Mouse (Mus musculus): ENCODE measurements around the gene Vwce. TPM values are rescaled to one million over a fixed set of nuclear protein-coding genes. Genes with fewer than 3 reads are reported as not detected.

Gene Vwce
- polyA plus RNA-seq, 1 experiment = 0.21 TPM

DNA sequence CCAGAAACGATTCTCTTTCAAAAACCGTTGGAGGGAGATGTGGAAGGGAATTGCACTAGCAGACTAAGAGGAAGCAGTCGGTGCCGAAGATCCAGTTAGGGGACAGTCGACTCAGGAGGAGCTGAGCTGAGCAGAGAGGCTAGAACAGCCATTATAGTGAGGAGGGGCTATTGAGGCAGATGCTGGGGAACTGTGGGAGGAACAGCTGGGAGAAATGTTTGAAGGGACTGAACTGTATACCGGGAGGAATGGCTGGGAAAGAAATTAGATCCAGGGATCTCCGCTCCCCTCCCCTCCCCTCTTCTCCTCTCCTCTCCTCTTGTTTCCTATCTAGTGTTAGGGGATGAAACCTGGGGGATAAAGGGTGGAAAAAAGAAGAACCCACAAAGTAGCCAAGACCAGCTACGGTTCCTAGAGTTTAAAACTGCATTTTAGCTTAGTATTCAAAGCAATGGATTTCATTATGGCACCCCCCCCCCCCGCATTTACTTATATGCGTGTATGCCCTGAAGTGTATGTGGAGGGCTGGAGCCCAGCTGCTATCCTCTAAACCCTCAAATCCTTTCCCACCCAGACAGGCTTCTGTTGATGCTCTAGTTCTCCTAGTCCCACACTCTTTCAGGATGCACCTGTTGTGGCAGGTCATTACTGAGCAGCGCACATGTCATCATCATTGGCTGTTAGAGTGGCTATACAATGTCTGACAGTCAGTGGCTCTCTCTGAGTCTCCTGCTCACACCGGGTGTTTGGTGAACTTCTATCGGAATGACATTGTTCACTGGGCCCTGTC lies 6.8 kb downstream of the Vwce start:
- TF ChIP-seq CTCF (IDR thresholded peaks at IDR 0.05; ENCODE audit: extremely low read depth, insufficient read depth, insufficient read length, insufficient replicate concordance) = no peak
- no peak for TF ChIP-seq POLR2A (IDR thresholded peaks at IDR 0.05; ENCODE audit: low read depth, low read length)
- WGBS = 44% methylated on average over 13 of the region's 13 CpGs
- Histone ChIP-seq H3K36me3 (ENCODE audit: control insufficient read depth, insufficient read depth, low read length) (no peaks in the 10 kb centered on the region), H3K27me3 (ENCODE audit: control insufficient read depth, insufficient read depth, low read length) (peaks cover 1% of the 10 kb centered on the region; the same call in 1 of the 2 replicates), H3K27ac (ENCODE audit: insufficient read depth, low read length) (no peak overlapping the region), H3K4me1 (ENCODE audit: control insufficient read depth, insufficient read depth, insufficient read length) (no peaks in the 10 kb centered on the region), H3K4me3 (ENCODE audit: extremely low read depth, insufficient read depth, insufficient read length) (no peak overlapping the region)
- no peak for DNase-seq (ENCODE audit: low read depth in 1 of 2, low spot score in 2 of 2)

- H3K27me3 ChIP-seq (ENCODE audit: control insufficient read depth, insufficient read depth, low read length) = no peaks in the 10 kb centered on the region
- H3K36me3 ChIP-seq (ENCODE audit: control insufficient read depth, insufficient read depth, low read length) = no peaks in the 10 kb centered on the region
- 88% methylated on average over 2 of the region's 2 CpGs for WGBS
- no peak for TF ChIP-seq POLR2A (IDR thresholded peaks at IDR 0.05; ENCODE audit: low read depth, low read length)
- no peak for TF ChIP-seq CTCF (IDR thresholded peaks at IDR 0.05; ENCODE audit: extremely low read depth, insufficient read depth, insufficient read length, insufficient replicate concordance)
- H3K4me1 ChIP-seq (ENCODE audit: control insufficient read depth, insufficient read depth, insufficient read length) = no peaks in the 10 kb centered on the region
- H3K27ac ChIP-seq (ENCODE audit: insufficient read depth, low read length) = no peak overlapping the region
- DNase-seq (ENCODE audit: low read depth in 1 of 2, low spot score in 2 of 2) = no peak
- H3K4me3 ChIP-seq (ENCODE audit: extremely low read depth, insufficient read depth, insufficient read length) = no peak overlapping the region
Measured at GRCm38 (mm10) chr19:10645616-10646015, 11.6 kb downstream of the Vwce start.

- 62% methylated on average over 8 of the region's 8 CpGs for WGBS
- H3K27ac ChIP-seq (ENCODE audit: insufficient read depth, low read length) = no peak overlapping the region
- DNase-seq (ENCODE audit: low read depth in 1 of 2, low spot score in 2 of 2) = peak; percentile 14 to 53
- TF ChIP-seq POLR2A (IDR thresholded peaks at IDR 0.05; ENCODE audit: low read depth, low read length) = no peak
- no peak for TF ChIP-seq CTCF (IDR thresholded peaks at IDR 0.05; ENCODE audit: extremely low read depth, insufficient read depth, insufficient read length, insufficient replicate concordance)
- H3K4me1 ChIP-seq (ENCODE audit: control insufficient read depth, insufficient read depth, insufficient read length) = no peaks in the 10 kb centered on the region
- no peaks in the 10 kb centered on the region for H3K36me3 ChIP-seq (ENCODE audit: control insufficient read depth, insufficient read depth, low read length)
- no peaks in the 10 kb centered on the region for H3K27me3 ChIP-seq (ENCODE audit: control insufficient read depth, insufficient read depth, low read length)
- H3K4me3 ChIP-seq (ENCODE audit: extremely low read depth, insufficient read depth, insufficient read length) = no peak overlapping the region
Measured at GRCm38 (mm10) chr19:10648156-10648555, 14.1 kb downstream of the Vwce start.

- no peaks in the 10 kb centered on the region for H3K4me1 ChIP-seq (ENCODE audit: control insufficient read depth, insufficient read depth, insufficient read length)
- H3K36me3 ChIP-seq (ENCODE audit: control insufficient read depth, insufficient read depth, low read length) = no peaks in the 10 kb centered on the region
- DNase-seq (ENCODE audit: low read depth in 1 of 2, low spot score in 2 of 2) = no peak
- no peaks in the 10 kb centered on the region for H3K27me3 ChIP-seq (ENCODE audit: control insufficient read depth, insufficient read depth, low read length)
- TF ChIP-seq POLR2A (IDR thresholded peaks at IDR 0.05; ENCODE audit: low read depth, low read length) = no peak
- TF ChIP-seq CTCF (IDR thresholded peaks at IDR 0.05; ENCODE audit: extremely low read depth, insufficient read depth, insufficient read length, insufficient replicate concordance) = no peak
- H3K4me3 ChIP-seq (ENCODE audit: extremely low read depth, insufficient read depth, insufficient read length) = no peak overlapping the region
- whole genome bisulfite sequencing = 73% methylated on average over 3 of the region's 3 CpGs
- H3K27ac ChIP-seq (ENCODE audit: insufficient read depth, low read length) = no peak overlapping the region
Measured at GRCm38 (mm10) chr19:10656058-10656457, 22.0 kb downstream of the Vwce start.

DNA sequence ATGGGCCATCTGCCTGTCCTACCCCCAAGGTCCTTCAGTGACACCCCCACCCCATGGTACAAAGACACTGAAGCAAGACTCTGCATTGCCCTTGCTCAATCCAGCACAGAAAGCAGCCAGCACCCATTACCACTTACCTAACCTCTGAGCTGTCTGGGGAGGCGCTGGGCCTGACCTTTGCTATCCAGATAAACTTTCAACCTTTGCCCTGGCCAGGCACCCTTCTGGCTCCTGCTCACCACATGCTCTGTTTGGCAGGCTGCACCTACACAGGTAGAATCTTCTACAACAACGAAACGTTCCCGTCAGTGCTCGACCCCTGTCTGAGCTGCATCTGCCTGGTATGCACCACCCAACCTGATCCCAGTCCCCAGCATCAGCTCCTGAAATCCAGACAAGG lies 23.7 kb downstream of the Vwce start:
- H3K4me1 ChIP-seq (ENCODE audit: control insufficient read depth, insufficient read depth, insufficient read length) = no peaks in the 10 kb centered on the region

DNA sequence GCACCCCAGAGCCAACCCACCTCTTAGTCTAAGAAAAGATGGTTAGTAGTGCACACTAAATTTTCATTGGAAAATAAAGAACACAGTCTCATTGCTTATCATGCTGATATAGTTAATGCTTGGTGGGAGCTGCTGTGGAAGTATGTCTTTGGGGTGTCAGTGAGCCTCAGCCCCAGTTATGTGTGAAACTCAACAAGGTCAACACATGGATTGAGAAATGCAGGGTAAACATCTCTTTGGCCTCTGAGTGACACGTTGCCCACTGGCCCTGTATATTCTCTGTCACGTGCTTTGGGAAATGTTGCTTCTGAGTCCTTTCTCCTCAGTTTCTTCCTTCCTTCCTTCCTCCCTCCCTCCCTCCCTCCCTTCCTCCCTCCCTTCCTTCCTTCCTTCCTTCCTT lies 24.4 kb downstream of the Vwce start:
- 78% methylated on average over 2 of the region's 2 CpGs for WGBS
- TF ChIP-seq POLR2A (IDR thresholded peaks at IDR 0.05; ENCODE audit: low read depth, low read length) (no peak), CTCF (IDR thresholded peaks at IDR 0.05; ENCODE audit: extremely low read depth, insufficient read depth, insufficient read length, insufficient replicate concordance) (no peak)
- Histone ChIP-seq H3K27me3 (ENCODE audit: control insufficient read depth, insufficient read depth, low read length) (no peaks in the 10 kb centered on the region), H3K36me3 (ENCODE audit: control insufficient read depth, insufficient read depth, low read length) (no peaks in the 10 kb centered on the region), H3K4me1 (ENCODE audit: control insufficient read depth, insufficient read depth, insufficient read length) (no peaks in the 10 kb centered on the region), H3K27ac (ENCODE audit: insufficient read depth, low read length) (no peak overlapping the region), H3K4me3 (ENCODE audit: extremely low read depth, insufficient read depth, insufficient read length) (no peak overlapping the region)
- no peak for DNase-seq (ENCODE audit: low read depth in 1 of 2, low spot score in 2 of 2)

More for the DNA sequence above, 23.7 kb downstream of the Vwce start:
- H3K36me3 ChIP-seq (ENCODE audit: control insufficient read depth, insufficient read depth, low read length) = no peaks in the 10 kb centered on the region
- 88% methylated on average over 5 of the region's 5 CpGs for WGBS
- no peak for DNase-seq (ENCODE audit: low read depth in 1 of 2, low spot score in 2 of 2)
- TF ChIP-seq CTCF (IDR thresholded peaks at IDR 0.05; ENCODE audit: extremely low read depth, insufficient read depth, insufficient read length, insufficient replicate concordance) (no peak), POLR2A (IDR thresholded peaks at IDR 0.05; ENCODE audit: low read depth, low read length) (no peak)
- no peaks in the 10 kb centered on the region for H3K27me3 ChIP-seq (ENCODE audit: control insufficient read depth, insufficient read depth, low read length)
- H3K27ac ChIP-seq (ENCODE audit: insufficient read depth, low read length) = no peak overlapping the region
- no peak overlapping the region for H3K4me3 ChIP-seq (ENCODE audit: extremely low read depth, insufficient read depth, insufficient read length)

GRCm38 (mm10) chr19:10661373-10661772 lies 27.4 kb downstream of the Vwce start:
- DNase-seq (ENCODE audit: low read depth in 1 of 2, low spot score in 2 of 2) = no peak
- Histone ChIP-seq H3K36me3 (ENCODE audit: control insufficient read depth, insufficient read depth, low read length) (no peaks in the 10 kb centered on the region), H3K4me3 (ENCODE audit: extremely low read depth, insufficient read depth, insufficient read length) (no peak overlapping the region), H3K27me3 (ENCODE audit: control insufficient read depth, insufficient read depth, low read length) (no peaks in the 10 kb centered on the region), H3K4me1 (ENCODE audit: control insufficient read depth, insufficient read depth, insufficient read length) (no peaks in the 10 kb centered on the region), H3K27ac (ENCODE audit: insufficient read depth, low read length) (peak overlapping the region; percentile 53; the same call in 1 of the 2 replicates)
- 78% methylated on average over 5 of the region's 5 CpGs for WGBS
- no peak for TF ChIP-seq CTCF (IDR thresholded peaks at IDR 0.05; ENCODE audit: extremely low read depth, insufficient read depth, insufficient read length, insufficient replicate concordance)
- no peak for TF ChIP-seq POLR2A (IDR thresholded peaks at IDR 0.05; ENCODE audit: low read depth, low read length)

All from spleen, adult 2 months (tissue).